ENCODE assay signal across 12 mouse cellular contexts in genomic region chr11:52888150-52888549, GRCm38 (mm10).
DNase-seq lines count a peak whose midpoint lies in the region; ATAC-seq and TF ChIP-seq lines count a peak whose summit lies in the region.
"Had no signal": no experiment of that assay in that cellular context is flagged by ENCODE, and none has a peak within 500 bp of the region (broad histone marks: within the 10 kb centered on the region; RNA-seq: fewer than 3 reads in every experiment).

No protein-coding gene starts in this region.

- H3K9me3 ChIP-seq in forebrain, postnatal 0 days (ENCODE audit: low read length), result no peaks in the 10 kb centered on the region
- no peaks in the 10 kb centered on the region for H3K9me3 ChIP-seq in forebrain, embryonic 16.5 days (ENCODE audit: control insufficient read depth, low read length)
- H3K9me3 ChIP-seq in embryonic facial prominence, embryonic 14.5 days (ENCODE audit: control insufficient read depth, low read length), result no peaks in the 10 kb centered on the region
- H3K9me3 ChIP-seq in midbrain, embryonic 15.5 days, result no peaks in the 10 kb centered on the region
- H3K9me3 ChIP-seq: limb, embryonic 15.5 days had no signal

- no peak overlapping the region for H3K4me2 ChIP-seq in forebrain, postnatal 0 days (ENCODE audit: low read depth)
- no peak overlapping the region for H3K4me2 ChIP-seq in forebrain, embryonic 16.5 days (ENCODE audit: low read length)
- no peak overlapping the region for H3K4me2 ChIP-seq in embryonic facial prominence, embryonic 14.5 days (ENCODE audit: low read depth, low read length)
- H3K4me2 ChIP-seq in midbrain, embryonic 15.5 days, result no peak overlapping the region
- H3K4me2 ChIP-seq: limb, embryonic 15.5 days had no signal

- 10% methylated on average over 6 of the region's 6 CpGs for WGBS in forebrain, postnatal 0 days
- WGBS in forebrain, embryonic 16.5 days, result 8% methylated on average over 6 of the region's 6 CpGs
- 13% methylated on average over 6 of the region's 6 CpGs for WGBS in embryonic facial prominence, embryonic 14.5 days
- WGBS in midbrain, embryonic 15.5 days, result 8% methylated on average over 6 of the region's 6 CpGs

- H3K9ac ChIP-seq in forebrain, postnatal 0 days, result no peak overlapping the region
- H3K9ac ChIP-seq in forebrain, embryonic 16.5 days (replicated peaks; ENCODE audit: low read depth, low read length), result no peak overlapping the region
- H3K9ac ChIP-seq in embryonic facial prominence, embryonic 14.5 days (ENCODE audit: low read depth, low read length), result no peak overlapping the region
- no peak overlapping the region for H3K9ac ChIP-seq in midbrain, embryonic 15.5 days
- H3K9ac ChIP-seq: limb, embryonic 15.5 days had no signal

- H3K36me3 ChIP-seq in forebrain, postnatal 0 days (ENCODE audit: insufficient read depth), result no peaks in the 10 kb centered on the region
- no peaks in the 10 kb centered on the region for H3K36me3 ChIP-seq in forebrain, embryonic 16.5 days (ENCODE audit: control insufficient read depth, insufficient read depth)
- no peaks in the 10 kb centered on the region for H3K36me3 ChIP-seq in embryonic facial prominence, embryonic 14.5 days (ENCODE audit: control insufficient read depth, insufficient read depth, low read length)
- no peaks in the 10 kb centered on the region for H3K36me3 ChIP-seq in midbrain, embryonic 15.5 days (replicated peaks)
- H3K36me3 ChIP-seq: limb, embryonic 15.5 days had no signal

- intact Hi-C loops in heart, postnatal 14 days (cut with DNase I), result no loop called here

- 0 out of 2 replicates have a peak, but pooled peaks cover 9% of the 10 kb centered on the region for H3K4me1 ChIP-seq in forebrain, postnatal 0 days (ENCODE audit: insufficient read depth)
- peaks cover 26% of the 10 kb centered on the region for H3K4me1 ChIP-seq in forebrain, embryonic 16.5 days (replicated peaks; ENCODE audit: control insufficient read depth, insufficient read depth, low read length)
- H3K4me1 ChIP-seq in embryonic facial prominence, embryonic 14.5 days (ENCODE audit: control insufficient read depth, insufficient read depth, low read length), result 0 out of 2 replicates have a peak, but pooled peaks cover 3% of the 10 kb centered on the region
- H3K4me1 ChIP-seq in midbrain, embryonic 15.5 days, result peaks cover 23% of the 10 kb centered on the region

- DNase-seq in forebrain, postnatal 0 days, result peak; percentile 42
- DNase-seq in NIH3T3 (ENCODE audit: low read depth), result peak; percentile 24
- DNase-seq in embryonic facial prominence, embryonic 14.5 days (ENCODE audit: low spot score), result peak; percentile 88
- no peak for DNase-seq in heart, postnatal 14 days
- no peak for DNase-seq in layer of hippocampus, postnatal 25 days (ENCODE audit: extremely low spot score in 1 of 2, low spot score in 1 of 2)
- DNase-seq in thymus, postnatal 10 days (ENCODE audit: low spot score in 2 of 2), result no peak
- DNase-seq: gastrocnemius, postnatal 25 days; kidney, postnatal 10 days; thymus, adult 2 months had no signal

- H3K27ac ChIP-seq in forebrain, postnatal 0 days (ENCODE audit: low read depth, low read length), result no peak overlapping the region
- H3K27ac ChIP-seq in forebrain, embryonic 16.5 days (ENCODE audit: low read length), result no peak overlapping the region
- H3K27ac ChIP-seq in embryonic facial prominence, embryonic 14.5 days (replicated peaks; ENCODE audit: low read depth, low read length), result no peak overlapping the region
- peak overlapping the region; percentile 34; the same call in 1 of the 2 replicates for H3K27ac ChIP-seq in midbrain, embryonic 15.5 days
- H3K27ac ChIP-seq: limb, embryonic 15.5 days had no signal

- ATAC-seq in forebrain, postnatal 0 days, result peak; percentile 45
- ATAC-seq in forebrain, embryonic 16.5 days, result no peak
- peak; percentile 85 for ATAC-seq in embryonic facial prominence, embryonic 14.5 days (ENCODE audit: low read depth)
- ATAC-seq in midbrain, embryonic 15.5 days (replicated peaks), result peak; percentile 62; the same call in 1 of the 2 replicates

- H3K4me3 ChIP-seq in forebrain, postnatal 0 days (ENCODE audit: low read depth, low read length), result no peak overlapping the region
- H3K4me3 ChIP-seq in forebrain, embryonic 16.5 days (replicated peaks; ENCODE audit: low read length), result no peak overlapping the region
- H3K4me3 ChIP-seq in embryonic facial prominence, embryonic 14.5 days (ENCODE audit: low read depth, low read length), result no peak overlapping the region
- H3K4me3 ChIP-seq in midbrain, embryonic 15.5 days, result no peak overlapping the region
- H3K4me3 ChIP-seq: limb, embryonic 15.5 days had no signal

- no peaks in the 10 kb centered on the region for H3K27me3 ChIP-seq in forebrain, postnatal 0 days (ENCODE audit: insufficient read depth, low read length)
- no peaks in the 10 kb centered on the region for H3K27me3 ChIP-seq in forebrain, embryonic 16.5 days (replicated peaks; ENCODE audit: control insufficient read depth, insufficient read depth, low read length)
- H3K27me3 ChIP-seq in embryonic facial prominence, embryonic 14.5 days (replicated peaks; ENCODE audit: control insufficient read depth, insufficient read depth, low read length), result 0 out of 2 replicates have a peak, but pooled peaks cover 3% of the 10 kb centered on the region
- H3K27me3 ChIP-seq in midbrain, embryonic 15.5 days (replicated peaks), result peaks cover 13% of the 10 kb centered on the region
- H3K27me3 ChIP-seq: limb, embryonic 15.5 days had no signal

- no peak for TF ChIP-seq CTCF in forebrain, postnatal 0 days (IDR thresholded peaks at IDR 0.05; ENCODE audit: low read depth)

Comparison
In these comparisons a context has a peak if more than half of its experiments do, and no peak if none do; other contexts are left out.
1. DNase-seq: peak in forebrain, postnatal 0 days (single experiment), NIH3T3 (single experiment) and embryonic facial prominence, embryonic 14.5 days (single experiment); none in heart, postnatal 14 days (0 of 2), layer of hippocampus, postnatal 25 days (0 of 2) and thymus, postnatal 10 days (0 of 2).